Mouse (Mus musculus) thymus, adult 18-20 months (tissue): ENCODE data around the gene Olfr467.
"Not testable (repeated sequence)": the region's sequence is repeated elsewhere in the genome, so short reads cannot be mapped to it uniquely, and the experiment has no call there.

Experiments used
- DNase-seq, 2 experiments: peaks; one replicate each; pipeline ENCODE4 v3.0.0; 2022; ENCODE audit warnings: mixed read lengths in 2 of 2

Olfr467 gene

DNA sequence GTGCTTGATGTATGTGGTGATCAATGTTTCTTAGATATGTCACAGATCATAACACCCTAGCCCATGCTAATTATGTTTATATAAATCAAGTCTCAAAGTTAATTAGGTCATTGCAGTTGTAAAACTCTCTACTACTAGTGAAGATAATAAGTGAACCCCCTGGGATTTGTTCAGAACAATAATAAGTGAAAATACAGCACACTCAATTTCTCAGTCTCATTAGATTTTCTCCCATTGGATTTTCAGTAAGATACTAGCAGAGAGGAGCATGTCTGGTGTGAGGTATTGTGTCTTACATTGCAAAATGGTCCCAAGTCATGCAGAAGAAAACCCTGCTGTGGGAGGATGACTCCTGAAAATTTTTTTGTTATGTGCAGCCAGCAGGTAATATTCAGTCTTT, at the start of gene Olfr467:
Gene Olfr467 (plus strand): TSS at position 301 of the 400 bp plus-strand sequence.
- DNase-seq: no peak

DNA sequence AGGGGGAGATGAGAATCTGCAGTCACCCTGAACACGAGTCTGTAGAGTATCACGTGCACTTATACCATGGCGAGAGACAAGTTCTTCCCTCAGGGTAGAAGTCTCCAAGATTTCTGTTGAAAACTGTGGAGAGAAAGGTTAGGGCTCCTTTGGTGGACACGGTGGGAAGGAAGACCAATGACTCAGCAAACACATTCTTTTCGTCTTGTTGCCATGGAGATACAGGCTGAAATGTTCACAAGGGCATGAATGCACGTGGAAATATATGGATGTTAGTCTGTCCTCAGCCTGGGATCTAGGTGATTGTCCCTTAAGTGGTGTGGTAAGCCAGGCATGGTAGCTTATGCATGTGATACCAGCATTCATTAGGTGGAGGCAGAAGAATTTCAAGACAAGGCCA, 41.3 kb upstream of the Olfr467 start:
- DNase-seq: no peak

DNA sequence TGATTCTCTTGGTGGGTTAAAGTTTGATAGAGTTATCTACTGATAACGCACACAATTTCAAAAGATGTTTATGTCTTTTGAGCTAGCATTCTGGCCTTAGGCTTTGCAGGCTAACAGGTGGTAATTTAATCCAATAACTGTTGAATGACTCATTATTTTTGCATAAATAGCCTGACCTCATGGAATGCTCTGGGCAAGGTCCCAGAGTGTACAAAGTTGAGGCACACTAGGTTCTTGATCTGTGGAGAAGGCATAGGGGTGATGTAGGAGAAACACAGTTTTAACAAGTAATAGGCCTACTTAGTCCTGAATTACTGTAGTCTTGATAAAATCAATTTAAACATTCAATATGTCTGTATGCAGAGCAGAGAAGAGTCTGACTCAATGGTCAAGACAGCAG, 33.8 kb upstream of the Olfr467 start:
- no peak for DNase-seq

DNA sequence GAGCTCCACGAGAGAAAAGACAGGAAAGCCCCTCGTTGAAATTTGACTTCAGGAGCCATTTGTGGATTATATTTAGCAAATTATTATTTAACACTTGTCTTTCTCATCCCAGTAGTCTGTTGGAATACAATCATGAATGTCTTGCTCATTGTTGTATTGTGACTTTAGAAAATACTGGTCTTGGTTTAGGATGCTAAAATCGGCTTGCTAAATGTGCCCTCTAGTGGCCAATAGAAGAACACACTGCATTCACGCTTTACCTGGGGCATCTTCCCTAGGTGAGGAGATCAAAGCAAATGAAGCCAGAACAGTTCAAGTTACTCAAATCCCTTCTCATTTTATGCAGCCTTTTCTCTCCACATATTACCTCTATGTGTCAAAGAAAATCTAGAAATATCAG, 32.5 kb upstream of the Olfr467 start:
- DNase-seq: no peak

DNA sequence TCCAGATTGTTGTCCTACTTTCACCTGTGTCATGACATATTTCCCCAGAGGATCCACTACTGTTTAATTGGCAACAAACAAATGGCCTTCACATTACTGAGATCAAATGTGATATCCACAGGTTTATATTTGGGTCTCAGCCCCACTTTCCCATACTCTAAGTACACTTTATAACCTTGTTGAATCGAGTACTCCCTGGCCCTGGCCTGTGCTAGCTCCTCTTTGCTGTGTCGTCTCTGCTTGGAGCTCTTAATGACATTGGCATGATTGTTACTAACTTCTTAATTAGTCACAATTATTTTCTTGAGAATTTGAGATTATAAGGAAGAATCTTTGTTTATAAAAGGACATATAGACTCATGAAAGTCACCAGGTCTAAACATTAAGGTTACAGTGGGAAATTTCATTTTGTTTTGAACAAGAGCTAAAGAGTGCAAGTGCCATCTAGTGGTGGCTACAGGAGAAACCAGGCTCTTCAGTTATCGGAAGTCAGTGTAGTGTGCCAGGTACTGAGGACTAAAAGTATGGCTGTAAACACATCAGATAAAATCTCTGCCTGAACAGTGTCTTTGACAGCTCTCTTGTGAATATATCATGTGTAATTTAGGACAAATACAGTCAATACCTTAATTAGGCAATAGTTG, 24.0 kb upstream of the Olfr467 start:
- DNase-seq: no peak

DNA sequence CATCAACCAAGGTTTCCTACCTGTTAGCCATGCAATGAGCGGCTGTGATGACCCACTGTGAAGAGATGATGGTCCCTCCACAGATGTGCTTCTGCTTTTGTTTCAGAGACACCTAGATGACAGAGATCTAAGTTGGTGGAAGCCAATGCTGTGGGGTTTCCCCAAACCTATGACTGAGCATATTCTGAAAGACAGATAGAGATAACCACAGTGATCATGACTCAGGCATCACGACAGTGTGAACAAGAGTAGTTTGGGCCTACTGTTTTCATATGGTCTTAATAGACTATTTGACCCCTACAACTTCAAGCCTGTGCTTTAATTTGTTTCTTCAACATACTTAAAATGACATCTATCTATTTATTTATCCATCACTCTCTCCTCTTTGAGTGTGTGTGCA, 15.6 kb upstream of the Olfr467 start:
- DNase-seq: no peak

DNA sequence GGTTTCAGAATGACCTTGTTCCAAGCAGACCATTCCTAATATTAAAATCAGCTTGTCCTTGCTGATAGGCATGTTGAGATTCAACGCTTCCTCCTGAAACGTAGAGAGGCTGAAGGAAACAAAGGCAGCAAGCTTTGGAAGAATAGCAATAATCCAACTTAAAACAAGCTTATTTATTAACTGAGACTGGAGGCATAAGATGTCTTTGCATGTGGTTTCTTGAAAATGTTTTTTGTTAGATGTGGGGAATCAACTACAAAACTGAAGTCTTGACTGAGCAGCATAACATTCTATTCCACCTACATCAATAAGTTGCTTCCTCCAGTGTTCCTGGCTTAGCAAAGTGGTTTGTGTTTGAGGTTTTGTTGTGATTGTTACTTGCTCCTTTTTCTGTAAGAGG, 11.0 kb upstream of the Olfr467 start, which contains the start of gene Ovch2:
Gene Ovch2 (minus strand): TSS at position 101 of the 400 bp plus-strand sequence.
- DNase-seq: no peak

DNA sequence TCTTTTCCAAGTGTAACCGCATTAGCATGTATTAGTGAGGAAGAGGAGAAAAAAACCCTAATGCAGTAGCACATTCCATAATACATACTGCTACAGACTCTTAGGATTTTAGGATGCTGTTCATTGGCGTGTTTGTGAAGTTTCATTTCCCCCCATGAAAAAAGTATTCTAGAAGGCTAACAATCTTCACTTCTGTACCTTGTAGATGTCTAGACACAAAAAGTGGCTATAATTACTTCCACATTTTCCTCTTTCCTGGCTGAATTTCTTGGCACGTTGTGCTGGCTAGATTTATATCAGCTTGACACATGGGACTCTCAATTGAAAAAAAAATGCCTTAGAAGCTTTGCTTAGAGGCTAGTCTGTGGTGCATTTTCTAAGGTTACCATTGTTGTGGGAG, 9.9 kb upstream of the Olfr467 start:
- DNase-seq: no peak

DNA sequence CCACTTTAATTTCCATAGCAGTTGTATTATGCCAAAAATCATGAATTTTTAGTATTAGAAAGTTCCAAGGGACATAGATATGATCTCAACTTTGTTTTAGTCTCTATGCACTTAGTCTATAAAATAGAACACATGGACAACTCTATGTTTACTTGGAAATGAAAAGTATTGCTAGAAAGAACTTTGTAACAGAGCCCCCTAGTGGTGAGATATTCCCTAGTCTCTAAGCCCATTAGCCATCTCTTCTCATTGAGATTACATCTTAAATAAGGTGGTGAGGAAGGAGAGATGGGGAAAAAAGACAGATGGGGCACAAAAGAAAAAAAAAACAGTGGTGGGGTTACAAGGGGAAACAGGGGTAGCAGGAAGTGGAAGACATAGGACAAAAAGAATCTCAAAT, 7.4 kb downstream of the Olfr467 start:
- DNase-seq: no peak

DNA sequence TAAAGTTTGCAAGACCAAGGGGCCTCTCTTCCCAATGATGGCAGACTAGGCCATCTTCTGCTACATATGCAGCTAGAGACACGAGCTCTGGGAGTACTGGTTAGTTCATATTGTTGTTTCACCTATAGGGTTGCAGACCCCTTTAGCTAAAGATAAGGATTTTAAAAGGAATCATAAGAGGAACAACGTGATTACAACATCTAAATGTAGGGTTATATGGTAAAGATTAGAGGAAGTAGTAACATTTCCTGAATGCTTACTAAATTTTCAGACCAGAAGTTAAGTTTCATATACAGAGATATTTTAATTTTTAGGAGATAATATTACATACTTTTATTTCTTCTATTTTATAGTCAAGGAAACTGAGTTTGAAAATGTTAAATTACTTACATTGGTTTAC, 11.8 kb downstream of the Olfr467 start:
- not testable (repeated sequence) for DNase-seq

DNA sequence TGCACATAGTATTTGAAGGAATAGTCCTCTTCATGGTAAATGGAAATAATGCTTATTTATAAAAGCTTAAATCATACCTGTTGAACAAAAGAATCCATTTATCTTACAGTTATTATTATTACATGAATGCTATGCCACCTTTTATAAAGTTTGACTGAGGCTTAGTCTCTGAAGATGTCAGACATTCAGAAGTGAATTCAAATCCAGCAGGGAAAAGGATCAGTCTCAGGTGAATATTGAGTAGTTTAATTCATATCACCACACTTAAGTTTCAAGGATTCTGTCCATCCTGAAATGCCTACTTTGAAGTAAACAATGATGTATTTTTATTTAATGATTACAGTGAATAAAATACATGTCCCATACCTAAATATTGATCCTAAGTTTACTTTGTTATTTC, 13.4 kb downstream of the Olfr467 start, which contains the start of gene Olfr469:
Gene Olfr469 (minus strand): TSS at position 101 of the 400 bp plus-strand sequence.
- DNase-seq: not testable (repeated sequence)

DNA sequence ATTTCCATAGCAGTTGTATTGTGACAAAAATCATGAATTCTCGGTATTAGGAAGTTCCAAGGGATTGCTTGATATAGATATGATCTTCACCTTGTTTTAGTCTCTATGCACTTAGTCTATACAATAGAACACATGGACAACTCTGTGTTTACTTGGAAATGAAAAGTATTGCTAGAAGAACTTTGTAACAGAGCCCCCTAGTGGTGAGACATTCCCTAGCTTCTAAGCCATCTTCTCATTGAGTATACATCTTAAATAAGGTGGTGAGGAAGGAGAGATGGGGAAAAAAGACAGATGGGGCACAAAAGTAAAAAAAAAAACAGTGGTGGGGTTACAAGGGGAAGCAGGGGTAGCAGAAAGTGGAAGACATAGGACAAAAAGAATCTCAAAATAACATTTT, 29.7 kb downstream of the Olfr467 start:
- no peak for DNase-seq

DNA sequence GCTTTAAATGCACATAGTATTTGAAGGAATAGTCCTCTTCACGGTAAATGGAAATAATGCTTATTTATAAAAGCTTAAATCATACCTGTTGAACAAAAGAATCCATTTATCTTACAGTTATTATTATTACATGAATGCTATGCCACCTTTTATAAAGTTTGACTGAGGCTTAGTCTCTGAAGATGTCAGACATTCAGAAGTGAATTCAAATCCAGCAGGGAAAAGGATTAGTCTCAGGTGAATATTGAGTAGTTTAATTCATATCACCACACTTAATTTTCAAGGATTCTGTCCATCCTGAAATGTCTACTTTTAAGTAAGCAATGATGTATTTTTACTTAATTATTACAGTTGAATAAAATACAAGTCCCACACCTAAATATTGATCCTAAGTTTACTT, 35.3 kb downstream of the Olfr467 start, which contains the start of gene Olfr470:
Gene Olfr470 (minus strand): TSS at position 101 of the 400 bp plus-strand sequence.
- not testable (repeated sequence) for DNase-seq
